Mouse (Mus musculus) testis, postnatal 10 days (tissue): Measurements from ENCODE around the gene Dcun1d4.
"Not testable (repeated sequence)": the region's sequence is repeated elsewhere in the genome, so short reads cannot be mapped to it uniquely, and the experiment has no call there.

ENCODE experiments used
- DNase-seq: peaks from one replicate; pipeline ENCODE4 v3.0.0; 2021; ENCODE audit warnings: low spot score

Dcun1d4 gene

GRCm38 (mm10) chr5:73480700-73481099 lies at the start of gene Dcun1d4:
Gene Dcun1d4 (plus strand): TSS chr5:73481000.
- no peak for DNase-seq

- DNase-seq: peak; percentile 87
These were observed 49.2 kb upstream of the Dcun1d4 start for GRCm38 (mm10) chr5:73431581-73431980.

- DNase-seq: no peak
These were observed 48.0 kb upstream of the Dcun1d4 start for GRCm38 (mm10) chr5:73432805-73433204.

GRCm38 (mm10) chr5:73434764-73435163 lies 46.0 kb upstream of the Dcun1d4 start:
- DNase-seq: no peak

GRCm38 (mm10) chr5:73442176-73442575 lies 38.6 kb upstream of the Dcun1d4 start:
- no peak for DNase-seq

- DNase-seq: no peak
These were observed 30.5 kb upstream of the Dcun1d4 start for GRCm38 (mm10) chr5:73450276-73450675.

GRCm38 (mm10) chr5:73454502-73455306 lies 26.1 kb upstream of the Dcun1d4 start:
- no peak for DNase-seq

GRCm38 (mm10) chr5:73455307-73455687 lies 25.5 kb upstream of the Dcun1d4 start:
- DNase-seq: no peak

GRCm38 (mm10) chr5:73468462-73469433 lies 12.1 kb upstream of the Dcun1d4 start:
- no peak for DNase-seq

- DNase-seq: no peak
These were observed 6.1 kb upstream of the Dcun1d4 start for GRCm38 (mm10) chr5:73474412-73475405.

GRCm38 (mm10) chr5:73481401-73481800 lies 601 bp downstream of the Dcun1d4 start:
- no peak for DNase-seq

- DNase-seq: not testable (repeated sequence)
These were observed 1.6 kb downstream of the Dcun1d4 start for GRCm38 (mm10) chr5:73482381-73482780.

GRCm38 (mm10) chr5:73484016-73484615 lies 3.3 kb downstream of the Dcun1d4 start:
- DNase-seq: no peak

GRCm38 (mm10) chr5:73486451-73486850 lies 5.7 kb downstream of the Dcun1d4 start:
- DNase-seq: no peak

GRCm38 (mm10) chr5:73489915-73490314 lies 9.1 kb downstream of the Dcun1d4 start:
- no peak for DNase-seq

- DNase-seq: peak; percentile 99
These were observed 9.8 kb downstream of the Dcun1d4 start for GRCm38 (mm10) chr5:73490596-73491073.

- peak; percentile 79 for DNase-seq
These were observed 10.5 kb downstream of the Dcun1d4 start for GRCm38 (mm10) chr5:73491074-73491836.

- peak; percentile 86 for DNase-seq
These were observed 11.3 kb downstream of the Dcun1d4 start for GRCm38 (mm10) chr5:73491837-73492720.

- no peak for DNase-seq
These were observed 16.6 kb downstream of the Dcun1d4 start for GRCm38 (mm10) chr5:73497401-73497800.
